Mouse (Mus musculus): ENCODE measurements around the gene Tacstd2. TPM values are rescaled to one million over a fixed set of nuclear protein-coding genes. Genes with fewer than 3 reads are reported as not detected.

Tacstd2 gene
- total and polyA plus RNA-seq, 3 experiments, result not detected

GRCm38 (mm10) chr6:67549550-67549949 lies 14.0 kb upstream of the Tacstd2 start:
- Histone ChIP-seq H3K27me3 (ENCODE audit: control insufficient read depth in 1 of 2, insufficient read depth in 2 of 2, low read length in 2 of 2) (no peaks in the 10 kb centered on the region), H3K36me3 (ENCODE audit: control insufficient read depth in 1 of 2, insufficient read depth in 2 of 2, low read length in 2 of 2) (no peaks in the 10 kb centered on the region), H3K9me3 (replicated peaks; ENCODE audit: insufficient read depth, low read length) (no peaks in the 10 kb centered on the region), H3K79me2 (ENCODE audit: control insufficient read depth, insufficient read depth, low read length, poor library complexity) (no peaks in the 10 kb centered on the region), H3K27ac (ENCODE audit: control insufficient read depth, low read depth, low read length) (no peak overlapping the region), H3K4me1 (ENCODE audit: control insufficient read depth in 1 of 2, insufficient read depth in 2 of 2, low read length in 2 of 2) (no peaks in the 10 kb centered on the region), H3K9ac (ENCODE audit: control insufficient read depth, low read depth, low read length, poor library complexity, severe bottlenecking) (no peak overlapping the region), H3K4me3 (ENCODE audit: control insufficient read depth in 1 of 2, insufficient read depth in 1 of 2, low read depth in 2 of 2, low read length in 2 of 2) (no peak overlapping the region)
- DNase-seq (ENCODE audit: low read depth, low spot score), result no peak
- TF ChIP-seq GATA1 (IDR thresholded peaks at IDR 0.05; ENCODE audit: low read depth, low read length) (no peak), USF2 (IDR thresholded peaks at IDR 0.05; ENCODE audit: borderline replicate concordance in 1 of 2, insufficient read depth in 1 of 2, low read depth in 1 of 2, low read length in 2 of 2) (no peak), POLR2A (IDR thresholded peaks at IDR 0.05; ENCODE audit: control insufficient read depth in 1 of 2, insufficient read depth in 1 of 2, low read depth in 1 of 2, low read length in 2 of 2, poor library complexity in 1 of 2) (no peak), TAL1 (IDR thresholded peaks at IDR 0.05; ENCODE audit: low read length) (no peak), CHD2 (IDR thresholded peaks at IDR 0.05; ENCODE audit: low read length) (no peak), RAD21 (IDR thresholded peaks at IDR 0.05; ENCODE audit: low read depth, low read length) (no peak; the same call in 1 of the 2 replicates), NRF1 (IDR thresholded peaks at IDR 0.05; ENCODE audit: insufficient read depth, low read depth, low read length, poor library complexity, severe bottlenecking) (no peak), E2F4 (IDR thresholded peaks at IDR 0.05; ENCODE audit: borderline replicate concordance, low read depth, low read length) (no peak)

GRCm38 (mm10) chr6:67535005-67535776 lies 405 bp downstream of the Tacstd2 start:
- Histone ChIP-seq H3K27ac (ENCODE audit: control insufficient read depth, low read depth, low read length) (no peak overlapping the region), H3K4me1 (ENCODE audit: control insufficient read depth in 1 of 2, insufficient read depth in 2 of 2, low read length in 2 of 2) (no peaks in the 10 kb centered on the region), H3K4me3 (ENCODE audit: control insufficient read depth in 1 of 2, insufficient read depth in 1 of 2, low read depth in 2 of 2, low read length in 2 of 2) (no peak overlapping the region), H3K9ac (ENCODE audit: control insufficient read depth, low read depth, low read length, poor library complexity, severe bottlenecking) (no peak overlapping the region), H3K79me2 (ENCODE audit: control insufficient read depth, insufficient read depth, low read length, poor library complexity) (no peaks in the 10 kb centered on the region), H3K27me3 (ENCODE audit: control insufficient read depth in 1 of 2, insufficient read depth in 2 of 2, low read length in 2 of 2) (no peaks in the 10 kb centered on the region), H3K36me3 (ENCODE audit: control insufficient read depth in 1 of 2, insufficient read depth in 2 of 2, low read length in 2 of 2) (no peaks in the 10 kb centered on the region), H3K9me3 (replicated peaks; ENCODE audit: insufficient read depth, low read length) (no peaks in the 10 kb centered on the region)
- TF ChIP-seq POLR2AphosphoS5 (IDR thresholded peaks at IDR 0.05; ENCODE audit: borderline replicate concordance, low read depth, low read length) (no peak), KAT2A (conservative IDR thresholded peaks at IDR 0.05; ENCODE audit: low read depth, low read length) (no peak), NELFE (IDR thresholded peaks at IDR 0.05; ENCODE audit: low read depth, low read length) (no peak), POLR2A (IDR thresholded peaks at IDR 0.05; ENCODE audit: control insufficient read depth in 1 of 2, insufficient read depth in 1 of 2, low read depth in 1 of 2, low read length in 2 of 2, poor library complexity in 1 of 2) (no peak), JUND (IDR thresholded peaks at IDR 0.05; ENCODE audit: low read depth, low read length) (no peak), TCF12 (IDR thresholded peaks at IDR 0.05; ENCODE audit: low read depth, low read length) (no peak), TBP (IDR thresholded peaks at IDR 0.05; ENCODE audit: low read depth, low read length) (no peak), ZC3H11A (IDR thresholded peaks at IDR 0.05; ENCODE audit: low read depth, low read length) (no peak), USF1 (IDR thresholded peaks at IDR 0.05; ENCODE audit: low read depth, low read length) (no peak), TAL1 (IDR thresholded peaks at IDR 0.05; ENCODE audit: low read length) (no peak), USF2 (IDR thresholded peaks at IDR 0.05; ENCODE audit: borderline replicate concordance in 1 of 2, insufficient read depth in 1 of 2, low read depth in 1 of 2, low read length in 2 of 2) (no peak), MEF2A (IDR thresholded peaks at IDR 0.05; ENCODE audit: extremely low read depth, insufficient replicate concordance, low read depth, low read length, poor library complexity, severe bottlenecking) (no peak), BHLHE40 (IDR thresholded peaks at IDR 0.05; ENCODE audit: borderline replicate concordance, low read depth, low read length) (no peak), ELF1 (IDR thresholded peaks at IDR 0.05; ENCODE audit: low read depth, low read length) (no peak), SIN3A (IDR thresholded peaks at IDR 0.05; ENCODE audit: low read length) (no peak), MYC (IDR thresholded peaks at IDR 0.05; ENCODE audit: low read depth, low read length) (no peak), MXI1 (IDR thresholded peaks at IDR 0.05; ENCODE audit: low read depth, low read length) (no peak), CHD2 (IDR thresholded peaks at IDR 0.05; ENCODE audit: low read length) (no peak), HCFC1 (IDR thresholded peaks at IDR 0.05; ENCODE audit: low read depth, low read length) (no peak), RCOR1 (IDR thresholded peaks at IDR 0.05; ENCODE audit: low read depth, low read length) (no peak)
- no peak for DNase-seq (ENCODE audit: low read depth, low spot score)
